Mouse (Mus musculus) G1E (cell line): ENCODE results near the gene Hist1h2ad.

Experiments
- CTCF ChIP-seq: IDR thresholded peaks from 2 replicates; pipeline ENCODE4 v1.5.1; 2012; ENCODE audit warnings: low read depth, low read length, inconsistent platforms, mixed read lengths
- GATA1 ChIP-seq: IDR thresholded peaks from 2 replicates; pipeline ENCODE4 v1.6.1; 2012; ENCODE audit warnings: borderline replicate concordance, low read length, inconsistent platforms, mixed read lengths
- GATA2 ChIP-seq: IDR thresholded peaks from 2 replicates; pipeline ENCODE4 v1.6.1; 2012; ENCODE audit warnings: low read depth, low read length, inconsistent platforms, borderline replicate concordance
- POLR2AphosphoS5 ChIP-seq: IDR thresholded peaks from 2 replicates; pipeline ENCODE4 v1.6.1; 2012; ENCODE audit warnings: low read depth, low read length, inconsistent platforms; ENCODE audit not compliant: insufficient replicate concordance
- TAL1 ChIP-seq: conservative IDR thresholded peaks from 2 replicates; pipeline ENCODE4 v1.6.1; 2012; ENCODE audit warnings: low read depth, low read length, inconsistent platforms, mixed read lengths

GRCm38 (mm10) chr13:23592614-23593013 is 18.4 kb downstream of the Hist1h2ad start:
- TF ChIP-seq GATA2 (no peak), CTCF (no peak), POLR2AphosphoS5 (no peak), GATA1 (no peak), TAL1 (no peak)
